Mouse (Mus musculus) CD4-positive naive resting alpha-beta T cell, adult 57 days (primary cell): Measurements from ENCODE around the gene Atp23. TPM values are rescaled to one million over a fixed set of nuclear protein-coding genes. Genes with fewer than 3 reads are reported as not detected.

Experiments used
- total RNA-seq: library from RNA; stranded (reverse); gene quantifications from one replicate; pipeline ENCODE4 v1.2.4, GENCODE M21; 2023

Atp23 gene
- 6.3 TPM for total RNA-seq

DNA sequence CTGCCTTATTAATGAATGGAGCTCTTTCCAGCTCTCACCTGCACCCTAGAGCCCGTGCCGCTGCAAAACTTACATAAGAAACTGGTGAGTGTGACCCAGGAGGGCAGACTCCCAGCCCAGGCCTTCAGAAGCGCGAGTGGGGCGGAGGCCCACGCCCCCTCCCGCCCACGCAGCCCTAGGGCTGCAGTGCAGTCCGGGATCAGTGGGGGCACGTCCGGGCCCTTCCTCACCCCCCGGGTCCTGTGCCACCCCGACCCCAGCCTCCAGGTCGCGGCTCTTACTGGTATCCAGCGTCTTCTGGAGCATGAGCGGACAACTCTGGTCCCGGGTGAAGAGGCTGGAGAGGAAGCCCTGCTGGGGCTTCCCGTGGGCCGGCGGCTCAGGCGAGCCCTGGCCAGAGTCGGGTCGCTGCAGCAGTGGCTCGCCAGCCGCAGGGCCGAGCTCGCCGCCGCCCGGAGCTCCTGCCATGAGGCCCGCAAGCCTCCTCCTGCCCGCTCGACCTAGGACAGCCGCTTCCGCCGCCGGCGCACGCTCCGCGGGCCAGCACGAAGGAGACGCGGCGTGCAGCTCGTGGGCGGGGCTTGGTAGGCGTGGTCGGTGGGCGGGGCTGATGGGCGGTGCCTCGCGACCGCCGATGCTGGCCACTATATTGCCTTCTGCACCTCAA lies at the start of gene Atp23:
Gene Atp23 (minus strand): TSS at position 535 of the 667 bp plus-strand sequence.

Other genes with a start within 250 kb of the Atp23 start
- 101 TPM for gene Ctdsp2, start 77.4 kb upstream of the Atp23 start, total RNA-seq
- 1.7 TPM for gene Avil, start 99.4 kb upstream of the Atp23 start, total RNA-seq
- 23.1 TPM for gene Tsfm, start 129.5 kb upstream of the Atp23 start, total RNA-seq
- gene Mettl1, start 140.1 kb upstream of the Atp23 start, total RNA-seq, result 20.2 TPM
- gene Eef1akmt3, start 140.2 kb upstream of the Atp23 start, total RNA-seq, result not detected
- not detected for gene Cyp27b1, start 146.9 kb upstream of the Atp23 start, total RNA-seq
- 3.9 TPM for gene March9, start 158.8 kb upstream of the Atp23 start, total RNA-seq
- gene Cdk4, start 162.2 kb upstream of the Atp23 start, total RNA-seq, result 107 TPM
- gene Tspan31, start 168.9 kb upstream of the Atp23 start, total RNA-seq, result 7.9 TPM
- gene Agap2, start 173.9 kb upstream of the Atp23 start, total RNA-seq, result 146 TPM
- gene Os9, start 219.8 kb upstream of the Atp23 start, total RNA-seq, result 87.9 TPM